Mouse (Mus musculus) heart, adult 18-20 months (tissue): Measurements from ENCODE around the gene Asxl2. TPM values are rescaled to one million over a fixed set of nuclear protein-coding genes. Genes with fewer than 3 reads are reported as not detected.
"Not testable (repeated sequence)": the region's sequence is repeated elsewhere in the genome, so short reads cannot be mapped to it uniquely, and the experiment has no call there.

Source experiments
- DNase-seq, 2 experiments: peaks; one replicate each; pipeline ENCODE4 v3.0.0; 2021 to 2022; ENCODE audit warnings: mixed read lengths in 1 of 2
- long read RNA-seq, 2 experiments: library from polyadenylated mRNA; stranded (forward); transcript quantifications; one replicate each; pipeline ENCODE4 v2.0.0; 2021
- total RNA-seq, 2 experiments: library from RNA; stranded (reverse); gene quantifications; 2 replicates each; pipeline ENCODE4 v1.2.3; 2021

Asxl2 gene
- 10 to 100 TPM; 19.0 to 20.6 TPM for total RNA-seq
- long read RNA-seq, experiment 1 = 0 reads
- long read RNA-seq, experiment 2, partial matches to known transcripts = 0 of 1 reads
- long read RNA-seq, experiment 2, other reads (novel, unspliced or antisense) = 1 of 1 reads

DNA sequence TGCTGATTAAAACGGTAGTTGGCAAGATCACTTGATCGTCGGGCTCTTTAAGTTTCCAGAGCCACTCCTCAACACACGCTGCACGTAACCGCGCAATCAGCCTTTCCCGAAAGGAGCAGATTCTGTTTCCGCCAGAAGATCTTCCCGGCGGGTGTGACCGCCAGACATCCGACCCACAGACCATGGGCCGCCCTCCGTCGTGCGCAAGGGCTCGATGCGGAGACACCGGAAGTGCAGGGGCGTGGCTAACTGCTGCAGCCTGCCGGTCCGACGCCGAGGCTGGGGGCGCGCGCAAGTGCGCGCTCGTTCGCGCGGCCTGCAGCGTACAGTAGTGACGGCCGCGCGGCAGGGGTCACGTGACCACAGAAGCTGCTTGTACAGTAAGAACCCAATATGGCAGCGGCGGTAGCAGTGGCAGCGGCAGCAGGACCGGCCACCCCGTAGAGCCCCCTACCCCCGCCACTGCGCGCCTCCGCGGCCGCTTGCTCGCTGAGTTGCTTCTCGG is at the start of gene Asxl2:
Gene Asxl2 (plus strand): TSS at position 328 of the 505 bp plus-strand sequence.
- peak; percentile 98 to 100 for DNase-seq

DNA sequence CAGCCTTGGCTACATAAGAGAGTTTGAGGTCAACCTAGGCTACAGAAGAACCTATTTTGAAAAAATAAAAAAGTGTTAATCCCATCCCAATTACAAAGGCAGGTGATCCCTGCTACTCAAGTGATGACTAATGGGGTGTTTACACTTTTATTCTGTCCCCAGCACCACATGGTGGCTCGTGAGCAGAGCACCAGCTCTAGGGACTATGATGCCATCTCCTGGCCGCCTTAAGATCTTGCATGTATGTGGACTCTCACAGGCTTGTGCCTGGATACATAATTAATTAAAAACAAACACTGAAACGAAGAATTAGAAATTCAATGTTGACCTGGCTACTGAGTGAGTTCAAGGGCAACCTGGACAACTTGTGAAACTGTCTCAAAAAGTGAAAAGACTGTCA is 49.5 kb upstream of the Asxl2 start:
- DNase-seq = no peak

DNA sequence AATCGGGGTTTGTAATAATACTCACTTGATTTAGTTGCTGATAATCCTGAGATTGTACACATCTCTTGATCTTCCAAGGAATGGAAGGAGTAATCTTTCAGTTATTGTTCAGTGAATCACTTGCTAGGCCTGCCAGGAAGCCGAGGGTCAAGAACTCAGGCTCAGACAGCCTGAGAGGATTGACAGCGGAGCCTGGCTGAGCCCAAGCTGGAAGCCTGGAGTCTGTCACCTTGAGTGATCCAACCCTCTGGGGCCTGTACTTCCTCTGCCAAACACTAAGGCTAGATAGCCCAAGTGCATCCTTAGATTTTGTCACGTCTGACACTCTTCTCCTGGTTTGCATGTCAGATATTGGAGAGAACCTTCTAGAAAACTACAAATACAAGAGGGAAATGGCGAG is 48.9 kb upstream of the Asxl2 start:
- DNase-seq = no peak

DNA sequence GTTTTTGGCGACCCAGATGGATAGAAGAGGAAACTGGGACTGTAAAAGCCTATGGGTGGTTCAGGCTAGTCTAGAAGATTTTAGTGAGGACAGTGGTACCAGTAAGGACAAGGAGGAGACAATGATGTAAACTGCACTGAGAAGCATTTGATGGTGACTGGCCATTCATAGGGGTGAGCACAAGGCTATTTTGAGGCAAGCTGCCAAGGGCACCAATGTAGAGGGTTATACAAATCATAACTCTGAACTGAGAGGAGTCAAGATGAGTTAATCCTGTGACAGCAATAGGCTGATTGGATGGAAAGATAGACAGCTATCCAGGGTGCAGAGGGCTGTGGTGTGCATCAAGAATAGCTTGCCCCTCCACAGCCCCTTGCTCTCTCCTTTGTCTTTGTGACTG is 41.8 kb upstream of the Asxl2 start:
- no peak for DNase-seq

DNA sequence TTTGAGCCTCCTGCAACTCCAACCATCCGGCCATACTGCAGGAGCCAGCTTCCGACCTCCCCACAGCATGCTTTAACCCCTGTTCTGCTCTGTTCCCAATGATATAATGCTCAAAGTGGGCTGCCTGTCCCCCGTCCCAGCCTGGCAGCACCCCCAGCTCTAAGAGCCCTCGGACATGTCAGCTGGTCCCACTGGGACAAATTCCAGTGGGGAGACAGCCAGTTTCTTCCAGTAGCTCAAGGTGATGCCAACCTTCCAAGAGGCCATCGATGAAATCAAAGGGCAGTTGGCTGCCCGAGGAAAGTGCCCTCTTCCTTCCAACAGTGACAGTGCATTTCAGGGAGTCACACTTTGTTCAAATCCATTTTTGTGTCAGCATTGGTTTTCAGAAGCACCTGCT is 41.4 kb upstream of the Asxl2 start:
- DNase-seq = no peak

DNA sequence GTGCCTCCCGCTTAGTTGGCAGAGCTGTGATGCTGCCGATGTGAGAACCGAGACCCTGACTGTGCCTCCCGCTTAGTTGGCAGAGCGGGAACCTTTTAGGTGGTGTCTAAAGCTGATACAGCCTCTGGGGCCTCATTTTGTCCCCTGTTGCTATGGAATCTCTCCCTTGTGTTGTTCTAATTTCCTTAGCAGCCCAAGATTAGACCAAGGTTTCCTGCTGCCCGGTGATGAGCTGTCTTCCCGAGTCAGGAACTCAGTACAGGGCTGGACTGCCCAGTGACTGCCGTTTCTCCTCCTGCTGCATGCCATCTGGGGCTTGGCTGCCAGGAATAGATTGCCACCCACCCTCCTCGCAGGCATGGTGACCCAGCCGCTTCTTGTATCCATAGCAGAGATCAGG is 40.7 kb upstream of the Asxl2 start:
- no peak for DNase-seq

DNA sequence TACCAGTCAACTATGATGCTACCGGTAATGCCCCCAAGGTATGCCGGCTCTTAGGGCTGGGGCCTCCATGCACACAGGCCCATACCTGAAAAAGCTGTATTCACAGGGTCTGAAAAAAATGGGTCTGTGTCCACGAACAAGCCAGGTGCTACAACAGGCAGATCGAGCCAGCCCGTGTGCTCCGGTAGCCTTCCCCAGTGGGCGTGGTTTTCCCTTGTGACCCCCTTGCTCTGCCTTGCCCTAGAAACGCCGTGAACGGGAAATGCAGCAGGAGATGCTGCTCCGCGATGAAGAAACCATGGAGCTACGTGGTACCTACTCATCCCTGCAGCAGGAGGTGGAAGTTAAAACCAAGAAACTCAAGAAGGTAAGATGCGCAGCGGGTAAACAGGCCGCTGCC is 38.8 kb upstream of the Asxl2 start:
- no peak for DNase-seq

DNA sequence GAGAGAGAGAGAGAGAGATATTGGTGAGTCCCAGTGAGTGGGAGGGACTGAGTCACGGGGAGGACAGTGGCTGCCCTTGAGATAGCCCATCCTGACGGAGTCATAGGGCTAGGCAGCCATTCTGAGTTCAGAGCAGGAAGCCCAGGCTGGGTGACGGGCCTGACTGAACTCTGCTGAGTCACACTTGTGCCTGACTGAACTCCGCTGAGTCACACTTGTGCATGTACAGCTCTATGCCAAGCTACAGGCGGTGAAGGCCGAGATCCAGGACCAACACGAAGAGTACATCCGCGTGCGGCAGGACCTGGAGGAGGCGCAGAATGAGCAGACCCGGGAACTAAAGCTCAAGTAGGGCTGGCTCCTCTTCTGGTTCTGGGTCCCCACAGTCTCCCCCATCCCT is 37.3 kb upstream of the Asxl2 start:
- no peak for DNase-seq

DNA sequence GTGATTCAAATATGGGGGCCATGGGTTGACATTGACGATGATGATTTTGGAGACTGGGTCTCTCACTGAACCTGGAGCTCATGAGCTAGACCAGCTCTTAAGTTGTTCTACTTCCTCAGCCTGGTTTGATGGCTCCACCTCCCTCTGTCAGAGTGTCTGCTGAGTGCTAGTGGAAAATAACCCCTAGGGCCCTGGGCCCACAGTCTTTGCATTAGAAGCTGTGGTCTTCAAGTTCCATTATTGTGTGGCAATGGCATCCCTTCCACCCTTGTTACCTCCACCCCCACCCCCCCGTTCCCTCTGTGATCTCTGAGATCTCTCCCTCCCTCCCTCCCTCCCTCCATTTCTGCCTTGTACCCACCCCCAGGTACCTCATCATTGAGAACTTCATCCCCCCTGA is 36.6 kb upstream of the Asxl2 start:
- DNase-seq = no peak

DNA sequence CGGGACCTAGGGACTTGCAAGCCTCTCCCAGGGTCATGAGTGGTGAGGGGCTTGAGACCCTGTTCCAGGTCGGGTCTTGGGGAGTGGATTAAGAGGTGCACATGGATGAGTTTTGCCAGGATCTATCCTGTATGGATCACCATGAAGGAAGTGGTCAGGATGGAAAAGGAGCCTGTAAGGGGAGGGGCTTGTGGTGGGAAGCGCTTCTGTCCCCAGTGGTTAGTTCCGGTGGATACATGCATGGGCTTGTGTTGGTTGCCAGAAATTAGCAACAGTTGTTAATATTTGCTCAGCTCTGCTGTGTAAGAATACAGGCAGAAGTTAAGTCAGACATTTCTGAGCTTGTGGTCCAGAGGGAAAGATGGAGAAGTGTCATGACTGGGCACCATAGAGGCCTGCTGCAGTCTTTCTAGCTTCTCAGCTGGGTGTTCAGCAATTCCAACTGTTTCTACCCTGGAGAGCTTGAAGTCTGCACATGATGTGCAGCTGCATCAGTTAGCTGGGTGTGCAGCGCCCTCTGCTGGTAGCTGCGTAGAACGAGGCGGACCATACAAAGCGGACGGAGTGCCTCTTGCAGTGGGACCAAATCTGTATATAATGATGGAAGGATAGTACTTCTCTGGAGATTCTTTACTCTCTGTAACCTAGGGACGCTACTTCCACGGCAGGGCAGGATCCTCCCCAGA is 35.9 kb upstream of the Asxl2 start:
- peak; percentile 72 to 89 for DNase-seq

DNA sequence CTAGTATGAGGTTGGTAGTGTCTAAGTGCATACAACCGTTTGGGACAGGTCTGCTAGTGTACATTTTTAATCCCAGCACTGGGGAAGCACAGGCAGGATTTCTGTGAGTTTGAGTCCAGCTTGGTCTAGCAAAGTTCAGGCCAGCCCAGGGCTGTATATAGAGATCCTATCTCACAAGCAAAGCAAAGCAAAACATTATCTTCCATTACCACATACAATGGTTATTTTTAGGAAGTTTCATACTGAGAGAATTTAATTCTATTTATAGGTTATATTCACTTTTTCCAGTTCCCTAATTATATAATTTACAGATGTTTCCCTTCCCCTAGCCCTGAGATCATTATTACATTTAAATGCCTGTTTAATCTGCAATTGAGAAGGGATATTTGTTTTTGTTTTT is 35.4 kb upstream of the Asxl2 start:
- DNase-seq = no peak

DNA sequence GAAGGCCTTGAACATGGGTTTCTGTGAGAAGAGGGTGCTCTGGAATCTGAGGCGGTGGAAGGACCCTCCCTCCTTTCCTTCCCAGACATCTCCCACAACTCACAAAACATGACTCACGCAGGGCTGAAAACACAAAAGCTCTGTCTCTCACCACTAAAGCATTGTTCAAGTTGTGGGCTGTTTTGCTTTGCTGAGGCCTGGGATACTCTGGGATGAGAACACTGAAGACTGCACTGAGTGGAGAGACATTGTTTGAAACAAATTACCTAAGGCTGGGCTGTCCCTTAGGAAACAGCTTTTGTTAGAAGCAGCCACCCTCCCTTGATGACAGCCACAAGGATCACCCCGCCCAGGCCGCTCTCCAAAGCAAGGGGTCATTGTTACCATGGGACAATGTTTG is 33.5 kb upstream of the Asxl2 start:
- no peak for DNase-seq

DNA sequence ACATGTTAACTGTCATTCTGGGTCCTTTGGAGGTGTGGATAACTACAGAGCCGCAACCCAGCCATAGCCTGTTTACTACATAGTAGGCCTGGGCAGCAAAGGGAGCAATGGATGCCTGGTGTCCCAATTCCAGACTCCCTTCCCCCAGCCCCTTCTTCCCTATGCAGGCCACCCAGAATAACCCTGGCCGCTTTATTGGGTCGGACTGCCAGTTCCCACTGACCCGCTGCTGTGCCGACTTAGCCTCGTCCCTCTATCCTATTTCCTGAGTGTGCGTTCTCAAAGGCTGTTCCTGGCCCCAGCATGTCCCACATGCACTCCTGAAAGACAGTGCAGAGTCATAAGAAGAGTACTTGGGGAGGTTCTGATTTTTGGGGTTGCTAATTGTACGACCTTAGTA is 29.7 kb upstream of the Asxl2 start:
- DNase-seq = no peak

DNA sequence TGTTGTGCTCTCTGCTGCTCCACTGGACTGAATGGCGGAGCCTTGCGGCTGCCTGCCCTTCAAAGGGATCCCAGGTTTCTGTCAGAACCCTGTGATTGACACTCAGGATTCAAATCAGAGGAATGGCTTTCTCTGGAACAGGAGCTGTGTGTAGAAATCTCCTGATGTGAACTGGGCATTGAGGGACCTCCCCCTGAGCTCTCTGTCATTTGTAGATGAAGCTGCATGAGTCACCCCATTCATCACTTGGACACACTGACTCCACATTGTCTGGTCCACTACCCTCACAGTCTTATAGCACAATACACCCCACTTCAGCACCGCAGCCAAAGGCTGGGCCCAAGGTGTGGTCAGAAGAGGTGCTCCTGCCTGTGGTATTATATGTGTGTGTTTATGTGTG is 21.0 kb upstream of the Asxl2 start:
- DNase-seq = not testable (repeated sequence)

DNA sequence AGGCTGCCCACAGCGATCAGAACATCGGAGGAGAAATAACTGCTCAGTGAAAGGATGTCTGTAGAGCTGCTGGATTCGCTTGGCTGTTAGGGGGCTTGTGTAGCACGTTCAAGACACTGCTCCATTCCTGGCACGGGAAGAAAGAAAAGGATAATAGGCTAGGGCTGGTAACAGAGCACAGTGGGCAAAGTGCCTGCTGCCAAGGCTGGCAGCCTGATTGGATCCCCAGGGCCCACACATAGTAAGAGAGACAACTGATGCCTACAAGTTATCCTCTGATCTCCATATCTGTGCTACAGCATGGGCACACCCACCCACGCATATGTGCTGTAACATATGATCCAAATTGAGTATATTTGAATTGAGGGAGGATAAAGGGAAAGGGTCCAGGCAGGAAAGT is 20.1 kb upstream of the Asxl2 start:
- no peak for DNase-seq

DNA sequence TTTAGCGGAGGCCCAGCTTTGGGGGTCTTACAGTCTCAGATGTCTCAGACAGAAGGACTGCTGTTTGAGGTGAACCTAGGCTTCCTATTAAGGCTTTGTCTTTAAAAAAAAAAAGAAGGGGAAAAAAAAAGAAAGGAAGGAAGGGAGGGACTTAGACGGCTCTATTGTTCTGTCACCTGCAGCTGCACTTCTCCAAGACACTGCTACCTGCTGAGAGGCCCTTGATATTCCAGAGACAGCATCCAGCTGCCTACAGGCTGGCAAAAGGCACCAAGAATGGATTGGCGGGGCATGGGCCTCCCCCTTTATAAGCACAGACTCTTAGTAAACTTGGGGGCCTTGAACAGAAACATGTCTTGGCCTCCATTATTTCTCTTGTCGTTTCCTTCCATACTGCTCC is 11.7 kb upstream of the Asxl2 start:
- DNase-seq = no peak

DNA sequence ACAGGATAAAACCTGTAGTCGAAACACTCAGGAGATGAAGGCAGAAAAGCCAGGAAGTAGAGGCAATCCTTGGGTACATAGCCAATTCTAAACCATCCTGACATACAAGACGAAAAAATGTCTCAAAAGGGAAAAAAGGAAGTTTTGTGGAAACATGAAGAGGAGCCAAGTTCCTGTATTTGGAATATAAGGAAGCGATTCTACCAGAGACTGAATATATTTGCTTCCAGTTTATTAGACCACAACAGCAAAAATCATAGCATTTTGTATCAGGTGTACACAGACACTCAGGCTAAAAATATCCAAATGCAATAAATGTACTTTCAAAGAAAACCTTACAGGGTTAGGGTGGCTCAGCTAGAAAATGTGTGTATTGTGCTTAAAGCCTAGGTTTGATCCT is 7.9 kb upstream of the Asxl2 start:
- no peak for DNase-seq

DNA sequence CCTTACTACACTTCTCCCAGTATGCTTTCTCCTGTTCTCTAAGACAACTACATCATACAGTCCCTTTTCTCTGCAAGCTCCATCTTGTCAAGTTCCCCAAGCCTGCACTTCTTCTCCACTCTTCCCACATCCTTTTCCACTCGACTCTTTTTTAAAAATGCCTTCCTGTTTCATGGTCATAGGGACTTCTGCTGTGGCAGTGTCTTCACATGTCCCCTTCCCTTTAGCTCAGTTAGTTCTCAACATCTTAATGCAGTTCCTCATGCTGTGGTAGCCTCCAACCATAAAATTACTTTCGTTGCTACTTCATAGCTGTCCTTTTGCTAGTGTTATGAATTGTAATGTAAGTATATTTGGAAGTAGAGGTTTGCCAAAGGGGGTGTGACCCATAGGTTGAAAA is 6.1 kb upstream of the Asxl2 start:
- no peak for DNase-seq

DNA sequence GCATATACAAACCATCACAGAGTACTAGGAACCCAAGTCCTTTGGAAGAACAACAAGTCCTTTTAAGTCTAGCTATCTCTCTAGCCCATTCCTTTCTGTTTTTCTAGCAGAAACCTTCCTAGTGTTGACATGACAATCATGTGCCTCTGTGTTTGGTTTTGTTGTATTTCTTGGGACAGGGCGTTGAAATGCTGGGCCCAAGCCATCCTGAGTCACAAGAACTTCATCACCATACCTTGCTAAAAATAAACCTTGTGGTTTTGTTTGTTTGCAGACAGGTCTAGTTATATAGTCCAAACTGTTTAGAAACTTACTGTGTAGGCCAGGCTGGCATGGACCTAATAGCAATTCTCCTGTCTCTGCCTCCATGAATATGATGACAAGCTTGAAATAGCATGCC is 3.9 kb upstream of the Asxl2 start:
- DNase-seq = peak; percentile 20 to 28

DNA sequence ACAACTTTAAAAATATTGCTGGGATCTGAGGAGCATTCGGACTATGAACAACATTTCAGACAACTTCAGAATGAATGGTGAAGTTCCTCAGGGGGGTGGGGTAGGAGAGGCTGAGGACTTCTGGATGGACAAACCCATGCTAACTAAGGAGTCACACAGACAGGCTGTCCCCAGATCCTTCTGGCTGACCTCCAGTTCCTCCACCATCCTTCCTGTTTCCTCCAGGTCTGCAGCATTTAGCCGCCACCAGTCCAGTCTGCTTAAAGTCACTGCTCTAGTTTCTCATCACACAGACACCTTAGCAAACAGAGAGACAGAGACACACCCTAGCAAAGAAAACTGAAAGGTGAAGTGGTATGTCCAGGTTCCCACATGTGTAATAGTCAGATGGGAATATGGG is 2.5 kb upstream of the Asxl2 start:
- peak; percentile 29 to 49 for DNase-seq

DNA sequence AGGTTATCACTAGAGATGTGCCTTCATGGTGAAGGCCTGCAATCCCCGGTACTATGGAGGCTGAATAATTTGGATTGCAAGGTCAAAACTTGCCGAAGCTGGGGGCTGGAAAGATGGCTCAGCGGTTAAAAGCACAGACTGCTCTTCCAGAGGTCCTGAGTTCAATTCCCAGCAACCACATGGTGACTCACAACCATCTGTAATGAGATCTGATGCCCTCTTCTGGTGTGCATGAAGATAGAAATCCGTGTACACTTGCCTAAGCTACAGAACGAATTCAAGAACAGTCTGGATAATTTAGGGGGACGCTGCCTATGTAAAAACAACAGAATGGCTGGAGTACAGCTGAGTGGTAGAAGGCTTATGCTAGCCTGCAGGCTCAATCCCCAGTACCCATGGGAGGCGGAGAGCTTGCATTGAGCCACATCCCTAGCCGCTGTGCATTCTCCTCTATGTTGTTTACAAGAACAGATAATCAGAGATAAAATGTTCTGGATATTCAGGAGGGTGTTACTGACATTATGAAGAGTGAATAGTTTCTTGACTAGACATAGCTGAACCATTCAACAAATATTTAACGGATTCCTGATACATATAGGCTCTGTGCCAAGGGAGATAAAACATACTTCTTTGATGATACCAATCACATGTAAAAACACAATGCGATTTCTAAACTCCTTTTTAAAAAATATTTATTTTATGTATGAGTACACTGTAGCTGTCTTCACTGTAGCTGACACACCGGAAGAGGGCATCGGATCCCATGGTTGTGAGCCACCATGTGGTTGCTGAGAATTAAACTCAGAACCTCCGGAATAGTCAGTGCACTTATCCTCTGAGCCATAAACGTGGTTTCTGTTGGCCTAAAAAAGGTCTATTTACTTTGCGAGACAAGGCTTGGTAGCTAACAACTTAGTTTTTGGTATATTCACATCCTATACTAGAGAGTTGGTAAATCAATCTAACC is 999 bp upstream of the Asxl2 start:
- DNase-seq = peak; percentile 41 to 52

DNA sequence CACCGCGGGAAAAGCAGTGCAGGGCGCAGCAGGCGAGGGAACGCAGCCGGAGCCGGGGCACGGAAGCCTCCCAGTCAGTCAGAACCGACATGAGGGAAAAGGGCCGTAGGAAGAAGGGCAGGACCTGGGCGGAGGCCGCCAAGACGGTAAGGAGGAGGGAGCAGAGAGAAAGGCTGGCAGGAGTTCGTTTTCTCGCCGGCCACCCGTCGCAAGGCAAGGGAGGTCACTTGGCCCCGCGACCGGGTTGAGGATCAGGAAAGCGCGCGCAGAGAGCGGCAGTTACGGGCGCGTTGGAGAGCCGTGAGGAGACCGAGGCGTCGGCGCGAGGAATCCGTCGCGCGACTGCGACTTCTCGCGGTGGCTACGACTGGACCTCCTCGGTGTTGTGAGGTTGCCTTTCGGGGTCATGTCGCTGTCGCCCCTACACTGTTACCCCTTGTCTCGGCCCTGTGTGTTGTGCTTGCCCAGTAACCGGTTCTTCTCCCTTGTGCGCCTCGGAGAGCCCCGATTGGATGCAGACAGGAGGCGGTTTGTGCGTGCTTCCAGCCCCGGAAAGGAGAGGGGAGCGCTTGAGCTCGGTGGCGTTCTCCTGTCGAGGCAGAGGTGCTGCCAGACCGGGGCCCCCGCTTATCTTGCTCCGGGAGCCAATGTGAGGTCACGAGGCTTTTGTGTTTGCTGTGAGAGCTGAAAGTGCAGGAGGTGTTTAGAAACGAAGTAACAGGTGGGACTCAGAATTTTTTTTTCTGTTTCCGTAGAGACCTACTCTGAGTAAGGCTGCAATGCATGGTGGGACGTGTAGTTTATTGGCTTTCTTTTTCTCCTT is 621 bp downstream of the Asxl2 start:
- DNase-seq = peak; percentile 84 to 87
